Mouse (Mus musculus) kidney, embryonic 15.5 days (tissue): Measurements from ENCODE around the gene Scg5. TPM values are rescaled to one million over a fixed set of nuclear protein-coding genes. Genes with fewer than 3 reads are reported as not detected.

Experiments
- polyA plus RNA-seq: library from polyadenylated mRNA; unstranded; fragments of >200 nt; fragmentation: Nextera tagmentation; extraction: Ambion mirVana; gene quantifications from 2 replicates; pipeline ENCODE4 v1.2.1, GENCODE M21; 2015

Scg5 gene
- polyA plus RNA-seq, 1 experiment from 2014 or later: 8.6 TPM

Other genes with a start within 250 kb of the Scg5 start
- gene Grem1, start 70.5 kb downstream of the Scg5 start, polyA plus RNA-seq: 0.27 and 0.30 TPM in 2 replicates
- gene Arhgap11a, start 19.5 kb upstream of the Scg5 start, polyA plus RNA-seq: 29.0 and 29.9 TPM in 2 replicates
- gene Gjd2, start 184.5 kb upstream of the Scg5 start, polyA plus RNA-seq: 0.38 and 0.41 TPM in 2 replicates
- gene Actc1, start 224.4 kb upstream of the Scg5 start, polyA plus RNA-seq: 101 and 151 TPM in 2 replicates